Mouse (Mus musculus) adrenal gland, postnatal 36 days (tissue): ENCODE results near the gene Ncan. TPM values are rescaled to one million over a fixed set of nuclear protein-coding genes. Genes with fewer than 3 reads are reported as not detected.

Source experiments
- DNase-seq, 2 experiments: peaks; one replicate each; pipeline ENCODE4 v3.0.0; 2021; ENCODE audit warnings: mixed read lengths in 1 of 2
- total RNA-seq, 2 experiments: library from RNA; stranded (reverse); gene quantifications; 2 replicates each; pipeline ENCODE4 v1.2.3; 2021

Gene Ncan
- total RNA-seq, 2 experiments from 2014 or later, result 0.23 to 0.46 TPM

DNA sequence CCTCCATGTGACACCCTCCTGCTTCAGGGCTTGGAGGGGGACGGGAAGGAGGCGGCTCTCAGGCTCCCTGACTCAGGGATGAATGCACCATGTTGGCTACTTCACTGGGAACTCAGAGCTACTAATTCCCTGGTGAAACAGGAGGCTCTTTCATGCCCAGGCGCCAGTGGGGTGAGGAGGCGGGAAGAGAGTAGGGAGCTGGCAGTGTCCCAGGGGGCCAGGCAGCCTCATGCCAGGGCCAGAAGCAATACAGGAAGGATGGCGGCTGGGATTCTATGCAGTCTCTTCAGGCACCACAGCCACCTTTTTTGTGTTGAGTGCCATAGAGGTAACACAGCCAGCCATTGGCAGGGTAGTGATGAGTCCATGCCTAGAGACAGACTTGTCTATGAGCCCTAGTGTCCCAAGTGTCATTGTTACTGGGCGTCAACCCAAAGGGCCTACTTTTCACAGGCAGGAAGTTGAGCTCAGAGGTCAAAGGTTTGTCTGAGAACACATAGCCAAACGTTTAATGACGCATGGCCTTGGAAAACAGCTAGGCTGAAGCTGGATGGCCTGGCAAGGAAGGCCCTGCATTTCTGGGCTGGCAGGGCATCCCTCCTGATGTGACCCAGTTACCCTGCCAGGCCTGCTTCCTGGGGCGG lies 8.8 kb upstream of the Ncan start:
- DNase-seq, result peak; percentile 46 to 64

DNA sequence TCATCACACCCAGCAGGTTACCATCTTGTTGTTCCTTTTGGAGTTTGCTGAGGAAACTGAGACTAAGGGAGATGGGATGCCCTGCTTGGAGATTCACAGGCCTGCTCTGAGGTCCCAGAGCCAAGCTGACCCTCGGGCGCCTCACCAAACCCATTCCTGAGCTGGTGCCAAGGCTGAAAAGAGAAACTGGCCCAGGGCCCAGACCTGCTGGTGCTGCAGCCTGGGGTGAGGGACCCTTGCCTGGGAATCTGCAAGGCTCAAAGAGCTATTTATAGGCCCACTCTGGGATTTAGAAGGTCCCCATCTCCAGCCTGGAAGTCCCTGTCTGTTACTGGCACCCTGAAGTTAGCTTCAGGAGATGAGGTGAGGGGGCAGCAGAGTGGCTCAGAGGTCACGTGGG lies 7.8 kb upstream of the Ncan start:
- peak; percentile 71 to 73 for DNase-seq

GRCm38 (mm10) chr8:70124992-70125391 lies 4.3 kb upstream of the Ncan start:
- no peak for DNase-seq

GRCm38 (mm10) chr8:70122863-70123262 lies 2.2 kb upstream of the Ncan start:
- DNase-seq, result no peak

GRCm38 (mm10) chr8:70118726-70119700 lies 1.7 kb downstream of the Ncan start:
- no peak for DNase-seq

DNA sequence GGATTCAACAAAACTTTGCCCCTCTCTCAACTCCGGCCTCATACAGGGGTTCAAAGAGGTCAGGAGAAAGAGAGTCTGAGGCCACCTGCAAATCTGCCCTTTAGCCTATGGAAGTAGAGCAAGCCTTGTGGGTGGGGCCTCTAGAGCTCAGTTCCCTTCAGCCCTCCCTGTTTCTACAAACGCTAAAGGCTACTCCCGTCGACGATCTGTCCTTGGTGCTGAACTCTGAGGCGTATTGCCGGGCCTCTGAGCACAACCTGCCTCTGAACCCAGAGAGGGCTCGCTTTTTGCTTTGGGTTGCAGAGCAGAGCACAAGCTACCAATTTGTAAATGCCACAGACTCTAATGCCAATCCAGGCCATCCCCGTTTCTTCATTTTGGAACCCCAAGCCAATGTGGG lies 3.1 kb downstream of the Ncan start:
- peak; percentile 60 to 68 for DNase-seq

- peak in 1 of 2 experiments; percentile 36 for DNase-seq
These were observed 5.8 kb downstream of the Ncan start for GRCm38 (mm10) chr8:70114892-70115291.

DNA sequence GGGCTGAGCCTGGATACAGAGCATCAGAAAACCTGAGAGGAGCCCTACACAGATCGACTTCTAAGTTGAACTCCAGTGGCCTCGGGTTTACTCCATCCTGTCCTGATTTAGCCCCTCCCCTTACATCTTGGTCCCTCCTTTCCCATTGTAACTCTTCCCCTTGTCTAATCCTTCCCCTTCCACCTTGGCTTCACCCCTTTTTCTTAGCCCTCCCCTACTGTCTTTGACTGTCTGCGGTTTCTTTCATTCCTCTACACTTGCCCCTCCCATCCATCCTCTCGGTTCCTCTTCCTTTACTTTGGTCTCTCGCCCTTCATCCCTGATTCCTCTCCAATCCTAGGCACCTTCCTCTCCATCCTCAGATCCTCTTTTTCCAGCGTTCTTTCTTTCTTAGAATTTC lies 6.2 kb downstream of the Ncan start:
- DNase-seq, result no peak

GRCm38 (mm10) chr8:70112401-70113016 lies 8.2 kb downstream of the Ncan start:
- DNase-seq, result peak in 1 of 2 experiments; percentile 16

DNA sequence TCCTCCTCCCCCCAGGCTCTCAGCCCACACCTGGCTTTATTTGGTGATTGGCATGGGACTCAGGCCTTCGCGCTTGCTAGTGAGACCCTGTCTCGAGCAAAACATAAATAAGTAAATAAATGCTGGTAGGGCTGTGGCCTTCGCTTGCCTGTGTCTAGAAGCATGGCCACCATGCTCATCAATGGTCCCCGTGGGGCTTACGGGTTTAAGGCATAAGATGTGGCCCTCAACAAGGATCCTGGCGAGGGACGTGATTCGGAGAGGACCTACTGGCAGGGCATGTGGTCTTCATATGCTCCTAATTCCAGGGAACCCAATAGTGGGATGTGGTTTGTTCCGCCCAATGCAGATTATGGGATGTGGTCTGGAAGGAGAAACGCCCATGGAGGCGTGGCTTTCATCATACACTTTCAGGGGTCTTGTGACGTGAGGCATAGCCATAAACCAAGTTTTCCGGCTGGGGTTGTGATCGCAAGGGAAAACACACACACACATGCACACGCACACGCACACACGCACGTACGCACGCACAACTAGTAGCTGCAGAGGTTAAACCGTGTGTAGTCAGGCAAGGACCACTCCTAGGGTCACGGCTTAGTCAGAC lies 9.4 kb downstream of the Ncan start:
- no peak for DNase-seq

- DNase-seq, result no peak
These were observed 10.2 kb downstream of the Ncan start for GRCm38 (mm10) chr8:70110451-70110850.

GRCm38 (mm10) chr8:70104922-70105321 lies 15.8 kb downstream of the Ncan start:
- DNase-seq, result no peak

DNA sequence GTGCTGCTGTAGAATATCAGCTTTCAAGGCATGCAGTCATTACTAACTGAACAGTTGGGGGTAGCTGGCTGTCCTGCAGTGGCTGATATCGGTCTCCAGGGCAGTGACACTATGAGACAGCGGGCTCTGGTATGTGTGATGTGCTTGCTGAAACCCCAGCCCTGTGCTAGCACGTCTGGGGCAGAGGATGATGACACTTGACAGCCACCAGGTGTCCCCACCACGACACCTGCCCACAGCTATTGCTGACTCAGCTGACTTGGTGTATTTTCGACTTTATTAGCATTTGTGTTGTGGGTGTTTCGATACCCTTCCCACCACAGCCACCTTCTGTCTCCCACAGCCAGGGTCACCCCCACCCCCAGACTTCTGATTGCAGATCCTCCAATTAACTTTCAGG lies 16.2 kb downstream of the Ncan start:
- DNase-seq, result peak; percentile 25 to 60

GRCm38 (mm10) chr8:70100241-70100640 lies 20.4 kb downstream of the Ncan start:
- DNase-seq, result no peak

DNA sequence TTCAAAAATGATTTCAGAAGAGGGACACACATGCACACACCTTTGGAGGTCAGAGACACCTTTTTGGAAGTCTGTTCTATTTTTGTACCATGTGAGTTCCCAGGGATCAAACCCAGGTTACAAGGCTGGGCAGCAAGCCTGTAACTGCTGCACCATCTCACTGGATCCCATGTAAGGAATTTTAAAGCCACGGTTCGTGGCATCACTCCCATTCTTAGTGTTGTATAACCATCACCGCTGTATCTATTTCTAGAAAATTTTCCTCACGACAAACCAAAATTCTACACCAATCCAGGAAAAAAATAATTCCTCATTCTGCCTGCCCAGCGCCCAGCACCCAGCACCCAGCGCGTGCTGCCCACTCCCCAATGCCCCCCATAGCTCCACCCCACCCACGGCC lies 21.4 kb downstream of the Ncan start:
- no peak for DNase-seq

- DNase-seq, result no peak
These were observed 27.9 kb downstream of the Ncan start for GRCm38 (mm10) chr8:70092786-70093185.

DNA sequence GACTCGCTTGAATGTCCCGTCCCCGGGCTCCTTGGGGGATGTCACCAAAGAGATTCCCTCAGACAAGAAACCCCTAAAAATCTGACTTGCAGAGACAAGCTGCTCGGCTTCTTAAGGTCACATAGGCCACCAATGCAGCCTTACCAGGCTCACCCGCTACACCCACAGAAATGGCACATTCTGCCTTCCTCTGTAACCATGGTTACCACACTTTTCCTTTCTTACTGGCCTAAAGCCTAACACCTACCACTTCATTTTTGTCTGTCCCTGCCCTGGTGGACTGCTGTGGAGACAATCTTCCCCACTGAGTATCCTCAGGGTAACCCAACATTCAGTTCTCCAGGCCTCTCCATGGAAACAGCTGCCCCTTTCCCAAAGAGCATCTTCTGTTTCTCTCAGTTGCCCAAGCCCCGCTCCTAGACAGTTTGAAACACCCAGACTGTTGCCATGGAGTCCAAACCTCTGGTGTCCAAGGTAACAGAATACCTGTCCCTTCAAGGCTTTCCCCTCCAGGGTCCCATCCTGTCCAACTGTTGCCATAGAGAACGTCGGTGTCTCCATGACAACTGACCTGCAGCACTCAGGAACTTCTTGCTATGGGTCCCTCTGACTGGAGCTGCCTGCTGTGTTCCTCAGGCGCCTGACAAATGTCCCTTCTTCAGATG lies 31.2 kb downstream of the Ncan start:
- no peak for DNase-seq

DNA sequence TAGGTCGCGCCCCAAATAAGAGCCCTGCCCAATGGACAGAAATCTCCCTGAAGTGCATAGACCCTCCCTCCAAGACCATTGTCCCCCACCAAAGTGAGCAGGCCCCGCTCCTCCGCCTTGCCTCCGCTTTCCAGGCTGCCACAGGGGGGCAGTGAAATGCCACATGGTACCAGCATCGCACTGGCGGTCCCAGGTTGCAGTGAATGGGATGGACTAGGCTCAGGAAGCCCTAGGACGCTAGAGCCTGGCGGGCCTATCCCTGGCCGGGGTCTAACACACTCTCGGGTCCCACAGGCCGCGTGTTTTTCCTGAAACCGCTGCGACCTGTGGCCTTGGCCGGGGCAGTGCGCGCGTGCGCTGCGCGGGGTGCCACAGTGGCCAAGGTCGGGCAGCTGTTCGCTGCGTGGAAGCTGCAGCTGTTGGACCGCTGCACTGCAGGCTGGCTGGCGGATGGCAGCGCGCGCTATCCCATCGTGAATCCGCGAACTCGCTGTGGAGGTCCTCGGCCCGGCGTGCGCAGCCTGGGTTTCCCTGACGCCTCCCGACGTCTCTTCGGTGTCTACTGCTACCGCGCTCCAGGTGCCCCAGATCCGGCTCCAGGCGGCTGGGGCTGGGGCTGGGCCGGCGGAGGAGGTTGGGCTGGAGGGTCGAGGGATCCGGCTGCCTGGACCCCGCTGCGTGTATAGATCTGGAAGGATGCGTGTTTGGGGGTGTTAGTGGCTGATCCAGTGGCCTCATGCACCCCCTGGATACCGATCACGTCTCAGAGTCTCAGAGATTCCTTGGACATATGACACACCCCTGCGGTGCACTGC lies 32.6 kb downstream of the Ncan start:
- peak; percentile 48 to 65 for DNase-seq

GRCm38 (mm10) chr8:70087237-70087636 lies 33.4 kb downstream of the Ncan start:
- DNase-seq, result peak in 1 of 2 experiments; percentile 18

DNA sequence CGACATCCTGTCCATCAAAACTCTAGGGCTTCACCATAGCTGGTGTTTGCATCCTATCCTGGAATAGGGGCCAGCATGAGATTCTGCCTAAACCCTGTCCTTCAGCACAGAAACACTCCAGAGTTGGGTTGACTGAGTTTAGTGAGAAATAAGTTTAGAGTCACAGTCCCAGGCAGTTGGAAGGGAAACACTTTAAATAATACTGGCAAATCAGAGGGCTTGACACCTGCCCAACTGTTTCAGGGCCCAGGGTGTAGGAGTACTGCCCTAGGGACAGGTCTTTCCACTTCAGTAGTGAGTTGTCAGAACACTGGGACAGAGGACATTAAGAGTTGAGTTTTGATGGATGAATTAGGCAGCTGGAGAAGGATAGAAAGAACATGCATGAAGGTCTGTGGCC lies 34.5 kb downstream of the Ncan start:
- DNase-seq, result no peak
